Mouse (Mus musculus) gastrocnemius, adult 2 months (tissue): ENCODE results near the gene Pgap1. TPM values are rescaled to one million over a fixed set of nuclear protein-coding genes. Genes with fewer than 3 reads are reported as not detected.

Source experiments
- DNase-seq: peaks from one replicate; pipeline ENCODE4 v3.0.0; 2022
- H3K27ac ChIP-seq: fragments of 200-600 bp; 2 replicates; pipeline ENCODE4 v1.8.1; 2022; ENCODE audit warnings: mild to moderate bottlenecking
- H3K4me3 ChIP-seq: fragments of 200-600 bp; 2 replicates; pipeline ENCODE4 v1.8.1; 2022; ENCODE audit warnings: mild to moderate bottlenecking, moderate library complexity
- CTCF ChIP-seq: fragments of 200-600 bp; IDR thresholded peaks from 2 replicates; pipeline ENCODE4 v1.8.1; 2022; ENCODE audit warnings: antibody characterized with exemption, mild to moderate bottlenecking, moderate library complexity
- intact Hi-C: fragments of 180-260 bp; cut with DNase I; formaldehyde crosslinking; loops from one replicate; pipeline ENCODE4 v1.15.1; 2025
- long read RNA-seq, 2 experiments: library from polyadenylated mRNA; stranded (forward); transcript quantifications; one replicate each; pipeline ENCODE4 v2.0.0; 2021
- total RNA-seq, 2 experiments: library from RNA; stranded (reverse); gene quantifications; 2 replicates each; pipeline ENCODE4 v1.2.3; 2021

Pgap1 gene
- total RNA-seq: 1 to 10 TPM; 2.5 to 3.3 TPM
- long read RNA-seq, experiment 1: 0 reads
- long read RNA-seq, experiment 2, partial matches to known transcripts: 0 of 2 reads
- long read RNA-seq, experiment 2, other reads (novel, unspliced or antisense): 2 of 2 reads

DNA sequence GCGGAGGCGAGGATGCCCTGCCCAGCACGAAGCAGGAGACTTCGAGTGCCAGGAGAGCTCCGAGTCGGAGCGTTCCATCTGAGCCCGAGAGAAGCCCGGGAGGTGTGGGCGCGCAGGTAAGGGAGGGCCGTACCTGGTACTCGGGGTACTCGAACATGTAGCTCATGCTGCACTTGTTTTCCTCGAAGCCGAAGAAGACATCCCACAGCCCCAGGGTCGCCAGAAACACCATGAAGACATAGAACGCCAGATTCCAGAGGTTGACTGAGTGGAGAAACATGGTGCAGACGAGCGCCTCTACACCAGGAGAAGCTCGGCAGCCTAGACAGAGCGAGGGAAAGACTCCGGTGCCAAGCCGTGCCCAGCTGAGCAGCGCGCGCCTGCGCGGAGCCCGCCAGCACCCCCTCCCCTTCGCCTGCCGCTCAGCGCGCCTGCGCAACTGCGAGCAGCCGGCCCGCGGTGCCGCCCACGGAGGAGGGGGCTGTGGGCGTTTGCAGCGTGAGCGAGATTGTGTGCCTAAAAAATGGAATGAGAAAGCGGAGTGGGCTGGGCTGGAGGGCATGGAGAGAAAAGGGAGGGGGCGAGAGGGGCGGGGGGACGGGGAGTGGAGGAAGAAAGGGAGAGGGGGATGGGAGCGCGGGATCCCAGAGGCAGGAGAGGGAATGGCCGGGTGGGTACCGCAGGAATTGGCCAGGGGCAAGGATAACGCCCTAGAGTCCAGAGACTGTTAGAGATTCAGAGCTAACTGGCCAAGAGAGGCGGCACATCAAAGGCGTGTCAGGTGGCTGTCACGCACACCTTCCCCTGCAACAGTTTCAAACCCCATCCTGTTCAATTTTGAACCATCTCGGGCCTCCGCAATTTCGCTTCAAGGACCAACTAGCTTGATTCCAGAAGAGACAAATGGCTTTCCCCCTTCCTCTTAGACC, at the start of gene Pgap1:
Gene Pgap1, minus strand, starts transcription at position 384 of the 929 bp plus-strand sequence.
- peak; percentile 94 for DNase-seq
- Histone ChIP-seq H3K4me3 (peak within 1 kb of the TSS; percentile 79), H3K27ac (peak within 1 kb of the TSS; percentile 86)
- intact Hi-C loops: loop anchor here (10.0 kb wide), 1 partner anchor 677 kb away; the partner anchor contains the start of gene Mars2
- TF ChIP-seq CTCF: no peak

- no peak for TF ChIP-seq CTCF
- no peak for DNase-seq
- intact Hi-C loops: no loop called here
- Histone ChIP-seq H3K4me3 (no peak overlapping the region), H3K27ac (0 out of 2 replicates have a peak overlapping the region, but pooled peaks have one; percentile 8)
Measured at GRCm38 (mm10) chr1:54606936-54607335, 49.5 kb upstream of the Pgap1 start.

GRCm38 (mm10) chr1:54601692-54602091, 44.2 kb upstream of the Pgap1 start:
- TF ChIP-seq CTCF: no peak
- no peak for DNase-seq
- Histone ChIP-seq H3K27ac (no peak overlapping the region), H3K4me3 (no peak overlapping the region)
- intact Hi-C loops: no loop called here

DNA sequence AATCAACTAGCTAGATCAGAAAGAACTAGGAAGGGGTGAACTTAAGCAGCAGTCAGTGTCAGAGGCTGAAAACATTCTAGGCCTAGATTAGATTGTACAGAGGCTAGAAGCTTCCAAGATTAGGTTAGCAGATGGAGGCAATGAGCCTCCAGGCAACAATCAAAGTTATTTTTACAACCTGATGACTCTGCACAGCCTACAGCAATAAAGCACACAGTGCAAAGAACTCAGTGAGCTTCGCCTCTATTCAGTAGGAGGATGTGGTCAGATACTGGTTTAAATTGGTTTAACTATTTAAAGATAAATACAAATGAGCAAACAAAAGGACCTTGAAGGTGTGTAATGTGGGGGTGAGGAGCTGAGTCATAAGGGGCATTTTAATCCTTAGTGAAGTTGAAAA, 42.8 kb upstream of the Pgap1 start:
- DNase-seq: no peak
- H3K4me3 ChIP-seq: no peak overlapping the region
- intact Hi-C loops: no loop called here
- TF ChIP-seq CTCF: no peak
- no peak overlapping the region for H3K27ac ChIP-seq

GRCm38 (mm10) chr1:54597594-54598217, 40.2 kb upstream of the Pgap1 start:
- no peak for DNase-seq
- no peak overlapping the region for H3K4me3 ChIP-seq
- intact Hi-C loops: no loop called here
- no peak for TF ChIP-seq CTCF
- H3K27ac ChIP-seq: no peak overlapping the region

DNA sequence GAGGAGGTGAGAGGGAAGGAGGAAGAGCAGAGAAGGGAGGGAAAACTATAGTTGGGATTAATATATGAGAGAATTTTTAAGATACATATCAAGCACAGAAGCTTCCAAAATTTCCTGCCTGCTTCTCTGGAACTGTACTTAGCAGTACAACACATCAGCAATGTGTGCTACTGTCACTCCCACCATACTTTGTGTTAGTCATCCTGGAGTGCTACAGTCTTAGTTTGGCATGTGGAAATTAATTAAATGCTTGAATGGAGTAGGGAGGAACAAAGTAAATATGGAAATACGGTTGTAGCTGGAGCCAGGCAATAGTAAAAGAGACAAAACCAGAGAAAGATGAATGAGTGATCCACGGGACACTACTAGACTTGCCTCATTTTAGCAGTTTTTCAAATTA, 38.7 kb upstream of the Pgap1 start:
- TF ChIP-seq CTCF: no peak
- intact Hi-C loops: no loop called here

GRCm38 (mm10) chr1:54587076-54587475, 29.6 kb upstream of the Pgap1 start:
- Histone ChIP-seq H3K4me3 (no peak overlapping the region), H3K27ac (no peak overlapping the region)
- no peak for TF ChIP-seq CTCF
- intact Hi-C loops: no loop called here
- no peak for DNase-seq

More for the DNA sequence above, 38.7 kb upstream of the Pgap1 start:
- H3K4me3 ChIP-seq: no peak overlapping the region
- DNase-seq: no peak
- H3K27ac ChIP-seq: no peak overlapping the region

DNA sequence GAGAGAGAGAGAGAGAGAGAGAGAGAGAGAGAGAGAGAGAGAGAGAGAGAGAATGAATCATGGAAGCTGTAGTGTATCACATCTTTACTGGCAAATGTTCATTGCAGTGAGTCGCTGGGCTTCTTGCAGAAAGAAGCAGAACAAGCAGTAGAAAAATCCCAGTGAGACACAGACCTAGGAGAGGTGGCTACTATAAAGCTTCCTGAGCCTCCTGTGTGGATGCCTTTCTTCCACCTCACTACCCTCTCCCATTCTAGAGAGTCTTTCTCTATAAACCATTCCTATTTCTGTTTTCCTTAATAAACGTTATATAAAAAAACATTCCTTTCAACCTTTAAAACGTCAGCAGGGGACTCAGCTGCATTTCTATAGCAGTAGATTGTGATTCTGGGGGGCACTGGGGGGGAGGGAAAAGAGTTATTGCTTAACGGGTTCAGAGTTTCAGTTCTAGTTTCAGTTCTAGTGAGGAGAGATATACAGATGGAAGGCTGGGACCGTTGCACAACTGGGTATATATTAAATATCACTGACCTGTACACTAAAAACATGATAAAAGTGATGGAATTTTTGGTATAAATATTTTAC, 28.6 kb upstream of the Pgap1 start:
- no peak overlapping the region for H3K4me3 ChIP-seq
- intact Hi-C loops: no loop called here
- no peak for DNase-seq
- TF ChIP-seq CTCF: no peak
- no peak overlapping the region for H3K27ac ChIP-seq

- DNase-seq: no peak
- H3K4me3 ChIP-seq: no peak overlapping the region
- no peak for TF ChIP-seq CTCF
- no peak overlapping the region for H3K27ac ChIP-seq
- intact Hi-C loops: no loop called here
Measured at GRCm38 (mm10) chr1:54585278-54585846, 27.9 kb upstream of the Pgap1 start.

- TF ChIP-seq CTCF: no peak
- intact Hi-C loops: no loop called here
- no peak for DNase-seq
- no peak overlapping the region for H3K27ac ChIP-seq
- H3K4me3 ChIP-seq: no peak overlapping the region
Measured at GRCm38 (mm10) chr1:54584588-54585277, 27.2 kb upstream of the Pgap1 start.

DNA sequence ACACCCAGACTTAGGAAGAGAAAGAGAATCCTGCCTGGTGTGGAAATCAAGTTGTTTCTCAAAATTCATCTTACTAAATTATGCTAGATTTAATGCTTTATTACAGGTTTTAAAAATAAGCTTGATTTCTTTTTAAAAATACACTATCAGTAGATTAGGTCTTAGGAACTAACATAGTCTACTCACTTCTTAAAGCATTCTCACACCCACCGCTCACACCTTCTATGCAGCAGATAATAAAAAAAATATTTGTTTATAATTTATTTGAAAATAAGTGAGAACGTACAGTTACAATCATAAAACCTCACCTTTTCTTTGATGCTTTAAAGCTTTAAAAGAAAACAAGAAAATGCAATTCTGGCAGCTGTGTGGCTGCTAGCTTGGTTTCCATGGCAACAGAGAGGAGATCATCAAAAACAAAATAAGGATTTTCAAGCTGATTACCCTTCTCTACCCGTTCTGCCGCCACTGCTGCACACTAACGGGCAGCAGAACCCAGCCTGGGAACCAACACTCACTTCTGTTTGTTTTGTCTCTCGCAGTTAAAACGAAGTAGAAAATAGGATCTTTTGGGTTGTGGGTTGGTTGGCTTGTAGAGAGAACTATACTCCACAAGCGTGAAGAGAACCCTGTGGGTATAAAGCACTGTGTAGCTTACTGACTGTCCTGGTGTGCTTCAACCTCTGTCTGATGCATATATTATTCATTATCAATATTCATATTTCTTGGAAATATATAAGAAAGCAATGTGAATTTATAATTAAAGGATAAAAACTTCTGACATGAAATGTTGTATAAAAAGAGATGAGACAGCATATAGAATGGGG, 21.1 kb upstream of the Pgap1 start:
- no peak for TF ChIP-seq CTCF
- intact Hi-C loops: no loop called here
- Histone ChIP-seq H3K4me3 (no peak overlapping the region), H3K27ac (no peak overlapping the region)
- no peak for DNase-seq
